Mouse (Mus musculus) CH12.LX (cell line): ENCODE measurements around the gene Narf.

Source experiments
- CTCF ChIP-seq, 2 experiments: IDR thresholded peaks in 1 of 2; conservative IDR thresholded peaks in 1 of 2; 2 replicates each; pipeline ENCODE4 v1.5.1; 2011 to 2012; ENCODE audit warnings: low read depth in 2 of 2, low read length in 2 of 2, improper control_type of control experiment in 1 of 2, inconsistent platforms in 1 of 2, mild to moderate bottlenecking in 1 of 2, moderate library complexity in 1 of 2
- EP300 ChIP-seq: IDR thresholded peaks from 2 replicates; pipeline ENCODE4 v1.6.1; 2011; ENCODE audit warnings: low read length, improper control_type of control experiment
- GABPA ChIP-seq: IDR thresholded peaks from 2 replicates; pipeline ENCODE4 v1.6.1; 2012; ENCODE audit warnings: low read depth, low read length, improper control_type of control experiment, inconsistent platforms; ENCODE audit not compliant: insufficient replicate concordance
- HCFC1 ChIP-seq: IDR thresholded peaks from 2 replicates; pipeline ENCODE4 v1.6.1; 2012; ENCODE audit warnings: low read depth, mild to moderate bottlenecking, inconsistent platforms, low read length, improper control_type of control experiment
- JUN ChIP-seq: IDR thresholded peaks from 2 replicates; pipeline ENCODE4 v1.6.1; 2011; ENCODE audit warnings: low read depth, mild to moderate bottlenecking, low read length, improper control_type of control experiment, moderate library complexity; ENCODE audit not compliant: insufficient read depth
- MAX ChIP-seq: IDR thresholded peaks from 2 replicates; pipeline ENCODE4 v1.6.1; 2011; ENCODE audit warnings: low read length, improper control_type of control experiment
- MAZ ChIP-seq: IDR thresholded peaks from 2 replicates; pipeline ENCODE4 v1.6.1; 2012; ENCODE audit warnings: low read depth, mild to moderate bottlenecking, inconsistent platforms, low read length, improper control_type of control experiment, moderate library complexity
- POLR2A ChIP-seq: IDR thresholded peaks from 2 replicates; pipeline ENCODE4 v1.6.1; 2011; ENCODE audit warnings: low read depth, mild to moderate bottlenecking, improper control_type of control experiment, low read length
- RCOR1 ChIP-seq: conservative IDR thresholded peaks from 2 replicates; pipeline ENCODE4 v1.6.1; 2012; ENCODE audit warnings: low read depth, mild to moderate bottlenecking, inconsistent platforms, low read length, improper control_type of control experiment
- TCF12 ChIP-seq: IDR thresholded peaks from 2 replicates; pipeline ENCODE4 v1.6.1; 2014; ENCODE audit warnings: low read depth, mild to moderate bottlenecking, inconsistent platforms, low read length, improper control_type of control experiment
- ZC3H11A ChIP-seq: IDR thresholded peaks from 2 replicates; pipeline ENCODE4 v1.6.1; 2012; ENCODE audit warnings: low read depth, mild to moderate bottlenecking, inconsistent platforms, low read length, improper control_type of control experiment
- ZKSCAN1 ChIP-seq: IDR thresholded peaks from 2 replicates; pipeline ENCODE4 v1.6.1; 2012; ENCODE audit warnings: low read depth, inconsistent platforms, low read length, improper control_type of control experiment, borderline replicate concordance
- ZNF384 ChIP-seq: IDR thresholded peaks from 2 replicates; pipeline ENCODE4 v1.6.1; 2012; ENCODE audit warnings: low read depth, low read length, improper control_type of control experiment, inconsistent platforms

- TF ChIP-seq POLR2A, result no peak
- TF ChIP-seq CTCF (conservative IDR thresholded peaks at IDR 0.05 in 1 of 2, IDR thresholded peaks at IDR 0.05 in 1 of 2; ENCODE audit: low read depth in 2 of 2, low read length in 2 of 2), result no peak
- TF ChIP-seq MAZ, result no peak
- no peak for TF ChIP-seq TCF12
- no peak for TF ChIP-seq EP300
- no peak for TF ChIP-seq ZNF384
- no peak for TF ChIP-seq JUN
- no peak for TF ChIP-seq HCFC1
- TF ChIP-seq MAX, result no peak
- no peak for TF ChIP-seq GABPA
- no peak for TF ChIP-seq ZC3H11A
- no peak for TF ChIP-seq ZKSCAN1
- TF ChIP-seq RCOR1, result no peak
Observed at GRCm38 (mm10) chr11:121192742-121193141, 44.3 kb upstream of the Narf start.
